Mouse (Mus musculus): ENCODE measurements around the gene Caly.

The Caly gene

GRCm38 (mm10) chr7:140081408-140082241, 723 bp downstream of the Caly start:
- DNase-seq: peak; percentile 47

- DNase-seq: peak; percentile 91
These were observed 1.7 kb downstream of the Caly start for GRCm38 (mm10) chr7:140080503-140081156.

GRCm38 (mm10) chr7:140078711-140079110, 3.6 kb downstream of the Caly start:
- DNase-seq: peak; percentile 76

GRCm38 (mm10) chr7:140077698-140078097, 4.7 kb downstream of the Caly start:
- DNase-seq: no peak

- no peak for DNase-seq
These were observed 12.2 kb downstream of the Caly start for GRCm38 (mm10) chr7:140070042-140070711.

- DNase-seq: no peak
These were observed 15.0 kb downstream of the Caly start for GRCm38 (mm10) chr7:140067397-140067796.

- DNase-seq: peak; percentile 58
These were observed 19.3 kb downstream of the Caly start for GRCm38 (mm10) chr7:140063092-140063491.

GRCm38 (mm10) chr7:140062307-140062706, 20.0 kb downstream of the Caly start:
- no peak for DNase-seq

- no peak for DNase-seq
These were observed 20.6 kb downstream of the Caly start for GRCm38 (mm10) chr7:140061832-140062130.

GRCm38 (mm10) chr7:140060936-140061831, 21.2 kb downstream of the Caly start:
- no peak for DNase-seq

- DNase-seq: no peak
These were observed 22.7 kb downstream of the Caly start for GRCm38 (mm10) chr7:140059601-140060000.

- no peak for DNase-seq
These were observed 23.8 kb downstream of the Caly start for GRCm38 (mm10) chr7:140058528-140058927.

- DNase-seq: no peak
These were observed 24.6 kb downstream of the Caly start for GRCm38 (mm10) chr7:140057413-140058407.

- DNase-seq: no peak
These were observed 28.2 kb downstream of the Caly start for GRCm38 (mm10) chr7:140054124-140054523.

GRCm38 (mm10) chr7:140049115-140049689, 33.1 kb downstream of the Caly start:
- DNase-seq: no peak

- DNase-seq: no peak
These were observed 33.8 kb downstream of the Caly start, which contains the start of gene Msx3 for GRCm38 (mm10) chr7:140048361-140049114. Msx3 (minus strand) TSS chr7:140049089.

GRCm38 (mm10) chr7:140047811-140048311, 34.5 kb downstream of the Caly start:
- DNase-seq: no peak

GRCm38 (mm10) chr7:140045546-140045945, 36.8 kb downstream of the Caly start:
- DNase-seq: no peak

GRCm38 (mm10) chr7:140042728-140043127, 39.6 kb downstream of the Caly start:
- no peak for DNase-seq

- no peak for DNase-seq
These were observed 45.2 kb downstream of the Caly start for GRCm38 (mm10) chr7:140037171-140037555.
